Mouse (Mus musculus) lung, postnatal 0 days (tissue): ENCODE measurements around the gene Nr6a1.

Experiments
- CTCF ChIP-seq: IDR thresholded peaks from 2 replicates; pipeline ENCODE4 v1.5.1; 2016; ENCODE audit warnings: antibody characterized with exemption, mild to moderate bottlenecking
- EP300 ChIP-seq: IDR thresholded peaks from 2 replicates; pipeline ENCODE4 v1.6.1; 2016; ENCODE audit warnings: antibody characterized with exemption, mild to moderate bottlenecking, control low read depth

- no peak for TF ChIP-seq CTCF
- no peak for TF ChIP-seq EP300
Measured at GRCm38 (mm10) chr2:38725427-38725826, 202.1 kb downstream of the Nr6a1 start.
